Mouse (Mus musculus): ENCODE results near the gene Nab1. TPM values are rescaled to one million over a fixed set of nuclear protein-coding genes. Genes with fewer than 3 reads are reported as not detected.

Gene Nab1
- total RNA-seq, 2 experiments from 2014 or later: 9.6 to 10.4 TPM

DNA sequence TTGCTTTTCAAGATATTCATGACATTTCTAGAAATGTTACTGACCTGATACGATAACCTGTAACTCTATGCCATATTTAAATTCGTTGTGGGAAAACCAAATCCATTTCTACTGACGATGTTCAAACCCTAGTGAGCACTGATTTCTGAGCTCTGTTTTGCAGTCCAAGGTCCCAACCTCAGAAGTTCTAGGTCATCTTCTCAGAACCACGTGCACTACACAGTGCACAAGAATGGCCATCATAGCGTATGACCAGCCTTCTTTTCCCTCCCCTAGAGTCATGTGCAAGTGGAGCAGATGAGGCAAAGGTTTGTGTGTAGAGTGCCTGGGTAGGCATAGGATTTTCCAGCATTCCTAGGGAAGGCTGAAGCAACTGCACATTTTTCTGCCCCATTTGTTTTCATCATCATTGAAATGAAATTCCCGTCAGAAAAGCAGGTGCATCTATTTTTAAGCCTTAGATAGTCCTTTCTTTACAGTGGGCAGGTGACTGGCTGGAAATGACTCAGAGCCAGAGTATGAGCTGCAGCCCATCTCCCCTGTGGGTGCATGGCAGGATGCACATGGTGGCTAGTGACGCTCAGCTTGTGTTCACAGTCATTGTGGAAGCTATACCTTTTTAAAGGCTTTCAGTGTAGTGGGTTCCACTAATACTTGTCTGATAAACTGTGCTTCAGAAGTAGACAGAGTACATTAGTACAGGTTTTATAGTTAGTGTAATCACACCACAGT lies 81.2 kb downstream of the Nab1 start:
- no peak for ATAC-seq (replicated peaks; ENCODE audit: low FRiP score, poor library complexity, severe bottlenecking)

Other genes starting within 250 kb of the Nab1 start
- gene Nemp2, start 130.0 kb upstream of the Nab1 start, total RNA-seq (2015; ENCODE audit: low replicate concordance): 4.6 and 11.2 TPM in 2 replicates
- gene Nemp2, start 130.0 kb upstream of the Nab1 start, total RNA-seq (2017; ENCODE audit: low replicate concordance): 3.1 and 4.5 TPM in 2 replicates
- gene Mfsd6, start 226.8 kb upstream of the Nab1 start, total RNA-seq (2015; ENCODE audit: low replicate concordance): 1.8 and 7.1 TPM in 2 replicates
- 4.1 and 10.1 TPM in 2 replicates for gene Mfsd6, start 226.8 kb upstream of the Nab1 start, total RNA-seq (2017; ENCODE audit: low replicate concordance)